Mouse (Mus musculus) lung, adult 2 months (tissue): ENCODE data around the gene Zfp654. TPM values are rescaled to one million over a fixed set of nuclear protein-coding genes. Genes with fewer than 3 reads are reported as not detected.

ENCODE experiments used
- DNase-seq: peaks from one replicate; pipeline ENCODE4 v3.0.0; 2022
- H3K4me1 ChIP-seq: fragments of 200-500 bp; 2 replicates; pipeline ENCODE4 v1.6.1; 2011; ENCODE audit warnings: low read length; ENCODE audit not compliant: control insufficient read depth, insufficient read depth
- H3K4me3 ChIP-seq: fragments of 200-500 bp; replicated peaks from 2 replicates; pipeline ENCODE3; 2011; ENCODE audit warnings: low read depth, mild to moderate bottlenecking, control low read depth, low read length; ENCODE audit errors: extremely low read depth
- CTCF ChIP-seq: fragments of 200-500 bp; IDR thresholded peaks from 2 replicates; pipeline ENCODE4 v1.5.1; 2011; ENCODE audit warnings: mild to moderate bottlenecking, low read length, control low read depth; ENCODE audit not compliant: insufficient read depth
- POLR2A ChIP-seq: fragments of 200-500 bp; IDR thresholded peaks from 2 replicates; pipeline ENCODE4 v1.6.1; 2011; ENCODE audit warnings: low read depth, mild to moderate bottlenecking, control low read depth, low read length, borderline replicate concordance; ENCODE audit errors: extremely low read depth
- WGBS: fragments of 180-500 bp; shearing (Covaris S2); methylation state at CpG from one replicate; pipeline ENCODE4 v1.1.7; 2018; 5-methylcytosine and 5-hydroxymethylcytosine counted together
- polyA plus RNA-seq: library from polyadenylated mRNA; depleted of rRNA; stranded (reverse); fragments of >200 nt; gene quantifications from 2 replicates; pipeline ENCODE4 v1.2.3, GENCODE M21; 2012; rRNA removed

Zfp654 gene
- 0.75 and 1.2 TPM in 2 replicates for polyA plus RNA-seq

GRCm38 (mm10) chr16:64851563-64852362, at the start of gene Zfp654, which contains the start of gene Cggbp1:
Gene Zfp654, minus strand, starts transcription at chr16:64851652.
Gene Cggbp1, plus strand, starts transcription at chr16:64851996.
- Histone ChIP-seq H3K4me3 (peak within 1 kb of the TSS; percentile 98), H3K4me1 (peaks cover 7% of the 10 kb centered on the region)
- peak; percentile 100 for DNase-seq
- TF ChIP-seq POLR2A, result peak; percentile 47; the same call in 1 of the 2 replicates
- TF ChIP-seq CTCF, result no peak
- under 1% methylated on average over 70 of the region's 85 CpGs for WGBS

- Histone ChIP-seq H3K4me1 (no peaks in the 10 kb centered on the region), H3K4me3 (no peak overlapping the region)
- DNase-seq, result no peak
- WGBS, result 47% methylated on average over 2 of the region's 2 CpGs
- no peak for TF ChIP-seq POLR2A
- TF ChIP-seq CTCF, result peak; percentile 50
Observed at GRCm38 (mm10) chr16:64899084-64899483, 47.6 kb upstream of the Zfp654 start.

- no peak overlapping the region for H3K4me3 ChIP-seq
- TF ChIP-seq CTCF (no peak), POLR2A (no peak)
- no peaks in the 10 kb centered on the region for H3K4me1 ChIP-seq
- 87% methylated on average over 3 of the region's 3 CpGs for WGBS
- DNase-seq, result no peak
Observed at GRCm38 (mm10) chr16:64889496-64889895, 38.0 kb upstream of the Zfp654 start.

- Histone ChIP-seq H3K4me1 (no peaks in the 10 kb centered on the region; the same call in 1 of the 2 replicates), H3K4me3 (no peak overlapping the region)
- no peak for DNase-seq
- 48% methylated on average over 4 of the region's 4 CpGs for WGBS
- TF ChIP-seq POLR2A (no peak), CTCF (no peak)
Observed at GRCm38 (mm10) chr16:64885547-64885946, 34.1 kb upstream of the Zfp654 start.

GRCm38 (mm10) chr16:64885142-64885541, 33.7 kb upstream of the Zfp654 start:
- WGBS, result 41% methylated on average over 3 of the region's 3 CpGs
- no peak for DNase-seq
- no peak for TF ChIP-seq CTCF
- no peak for TF ChIP-seq POLR2A
- Histone ChIP-seq H3K4me1 (no peaks in the 10 kb centered on the region; the same call in 1 of the 2 replicates), H3K4me3 (no peak overlapping the region)

GRCm38 (mm10) chr16:64884420-64884838, 33.0 kb upstream of the Zfp654 start:
- WGBS, result 9% methylated on average over 3 of the region's 3 CpGs
- no peak overlapping the region for H3K4me3 ChIP-seq
- no peak for DNase-seq
- TF ChIP-seq CTCF (no peak), POLR2A (no peak)
- H3K4me1 ChIP-seq, result no peaks in the 10 kb centered on the region; the same call in 1 of the 2 replicates

- DNase-seq, result no peak
- Histone ChIP-seq H3K4me1 (no peaks in the 10 kb centered on the region; the same call in 1 of the 2 replicates), H3K4me3 (no peak overlapping the region)
- WGBS, result 40% methylated on average over 5 of the region's 5 CpGs
- TF ChIP-seq POLR2A, result no peak
- no peak for TF ChIP-seq CTCF
Observed at GRCm38 (mm10) chr16:64883896-64884295, 32.4 kb upstream of the Zfp654 start.

- no peak for TF ChIP-seq POLR2A
- TF ChIP-seq CTCF, result no peak
- WGBS, result 64% methylated on average over 2 of the region's 2 CpGs
- Histone ChIP-seq H3K4me3 (no peak overlapping the region), H3K4me1 (no peaks in the 10 kb centered on the region; the same call in 1 of the 2 replicates)
- no peak for DNase-seq
Observed at GRCm38 (mm10) chr16:64881442-64881841, 30.0 kb upstream of the Zfp654 start.

GRCm38 (mm10) chr16:64880986-64881385, 29.5 kb upstream of the Zfp654 start:
- TF ChIP-seq POLR2A (no peak), CTCF (no peak)
- no peak overlapping the region for H3K4me3 ChIP-seq
- no peak for DNase-seq
- H3K4me1 ChIP-seq, result no peaks in the 10 kb centered on the region; the same call in 1 of the 2 replicates
- WGBS, result 76% methylated on average over 3 of the region's 3 CpGs

- no peak for DNase-seq
- H3K4me3 ChIP-seq, result no peak overlapping the region
- no peak for TF ChIP-seq CTCF
- TF ChIP-seq POLR2A, result no peak
- 36% methylated on average over 5 of the region's 5 CpGs for WGBS
- no peaks in the 10 kb centered on the region; the same call in 1 of the 2 replicates for H3K4me1 ChIP-seq
Observed at GRCm38 (mm10) chr16:64879735-64880134, 28.3 kb upstream of the Zfp654 start.
